Mouse (Mus musculus) intestine, postnatal 0 days (tissue): Measurements from ENCODE around the gene Efcab5. TPM values are rescaled to one million over a fixed set of nuclear protein-coding genes. Genes with fewer than 3 reads are reported as not detected.

Experiments
- ATAC-seq: fragments of 200-750 bp; cut with Nextera tagmentation; 2 replicates; pipeline ENCODE4 v1.8.0; 2017; ENCODE audit warnings: mild to moderate bottlenecking, moderate TSS enrichment, moderate library complexity
- H3K27ac ChIP-seq: fragments of 300-500 bp; sonication (generic); 2 replicates; pipeline ENCODE4 v1.5.1; 2014; ENCODE audit warnings: mild to moderate bottlenecking, low read depth, low read length, moderate library complexity
- H3K27me3 ChIP-seq: fragments of 300-500 bp; sonication (generic); replicated peaks from 2 replicates; pipeline ENCODE4 v1.6.1; 2014; ENCODE audit warnings: low read length, mixed read lengths; ENCODE audit not compliant: control insufficient read depth, insufficient read depth
- H3K36me3 ChIP-seq: fragments of 300-500 bp; sonication (generic); 2 replicates; pipeline ENCODE4 v1.6.1; 2014; ENCODE audit warnings: mild to moderate bottlenecking, moderate library complexity; ENCODE audit not compliant: control insufficient read depth, insufficient read depth
- H3K4me1 ChIP-seq: fragments of 300-500 bp; sonication (generic); replicated peaks from 2 replicates; pipeline ENCODE4 v1.6.1; 2014; ENCODE audit warnings: antibody characterized with exemption, low read length, mixed read lengths; ENCODE audit not compliant: control insufficient read depth, insufficient read depth
- H3K4me2 ChIP-seq: fragments of 300-500 bp; sonication (generic); replicated peaks from 2 replicates; pipeline ENCODE4 v1.6.1; 2014; ENCODE audit warnings: low read depth, mild to moderate bottlenecking, moderate library complexity
- H3K4me3 ChIP-seq: fragments of 300-500 bp; sonication (generic); 2 replicates; pipeline ENCODE4 v1.5.1; 2014; ENCODE audit warnings: low read depth, low read length
- H3K9ac ChIP-seq: fragments of 300-500 bp; sonication (generic); 2 replicates; pipeline ENCODE4 v1.6.1; 2014; ENCODE audit warnings: mild to moderate bottlenecking, low read depth, low read length
- H3K9me3 ChIP-seq: fragments of 300-500 bp; sonication (generic); 2 replicates; pipeline ENCODE4 v1.6.1; 2016; ENCODE audit warnings: mixed run types; ENCODE audit not compliant: control insufficient read depth
- CTCF ChIP-seq: sonication (generic); IDR thresholded peaks from 2 replicates; pipeline ENCODE4 v1.5.1; 2016; ENCODE audit warnings: low read depth, mild to moderate bottlenecking, control low read depth, antibody characterized with exemption, moderate library complexity
- WGBS: fragments of 180-500 bp; shearing (Covaris S2); extraction: QIAGEN DNeasy Blood & Tissue Kit; methylation state at CpG from one replicate; pipeline ENCODE4 v1.1.7; 2014; 5-methylcytosine and 5-hydroxymethylcytosine counted together
- polyA plus RNA-seq: library from polyadenylated mRNA; unstranded; fragments of >200 nt; fragmentation: Nextera tagmentation; extraction: Ambion mirVana; gene quantifications from 2 replicates; pipeline ENCODE4 v1.2.1, GENCODE M21; 2015

Gene Efcab5
- 0.46 and 0.55 TPM in 2 replicates for polyA plus RNA-seq

GRCm38 (mm10) chr11:77188868-77189267 is at the start of gene Efcab5:
Efcab5 (minus strand) TSS chr11:77188968.
- TF ChIP-seq CTCF, result no peak
- H3K9me3 ChIP-seq, result no peaks in the 10 kb centered on the region
- H3K4me3 ChIP-seq, result peak within 1 kb of the TSS; percentile 5; the same call in 1 of the 2 replicates
- no peaks in the 10 kb centered on the region for H3K4me1 ChIP-seq
- 44% methylated on average over 6 of the region's 6 CpGs for WGBS
- peak within 1 kb of the TSS; percentile 41 for H3K4me2 ChIP-seq
- H3K27me3 ChIP-seq, result no peaks in the 10 kb centered on the region
- H3K27ac ChIP-seq, result peak within 1 kb of the TSS; percentile 41; the same call in 1 of the 2 replicates
- no peak within 1 kb of the TSS for H3K9ac ChIP-seq
- ATAC-seq, result no peak
- H3K36me3 ChIP-seq, result no peaks in the 10 kb centered on the region

DNA sequence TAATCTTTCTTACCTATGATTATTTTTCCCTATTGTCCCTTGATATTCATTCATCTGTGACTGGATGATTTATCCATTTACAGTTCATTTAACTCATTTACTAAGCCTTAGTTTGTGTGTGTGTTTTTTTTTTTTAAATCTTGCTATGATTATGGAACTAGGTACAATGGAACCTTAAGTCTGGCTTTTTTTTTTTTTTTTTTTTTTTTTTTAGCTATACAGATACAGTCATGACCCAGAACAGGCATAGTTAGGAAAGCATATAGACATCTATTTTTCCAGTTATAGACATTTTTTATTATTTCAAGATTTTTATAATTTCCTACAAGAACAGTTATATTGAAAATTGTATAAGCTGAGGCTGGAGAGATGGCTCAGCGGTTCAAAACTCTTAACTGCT is 46.5 kb upstream of the Efcab5 start:
- Histone ChIP-seq H3K27ac (no peak overlapping the region), H3K4me1 (no peaks in the 10 kb centered on the region), H3K4me2 (no peak overlapping the region), H3K36me3 (no peaks in the 10 kb centered on the region), H3K9me3 (no peaks in the 10 kb centered on the region), H3K4me3 (no peak overlapping the region), H3K9ac (no peak overlapping the region), H3K27me3 (no peaks in the 10 kb centered on the region)
- 95% methylated on average over 1 of the region's 1 CpGs for WGBS
- TF ChIP-seq CTCF, result no peak
- no peak for ATAC-seq

DNA sequence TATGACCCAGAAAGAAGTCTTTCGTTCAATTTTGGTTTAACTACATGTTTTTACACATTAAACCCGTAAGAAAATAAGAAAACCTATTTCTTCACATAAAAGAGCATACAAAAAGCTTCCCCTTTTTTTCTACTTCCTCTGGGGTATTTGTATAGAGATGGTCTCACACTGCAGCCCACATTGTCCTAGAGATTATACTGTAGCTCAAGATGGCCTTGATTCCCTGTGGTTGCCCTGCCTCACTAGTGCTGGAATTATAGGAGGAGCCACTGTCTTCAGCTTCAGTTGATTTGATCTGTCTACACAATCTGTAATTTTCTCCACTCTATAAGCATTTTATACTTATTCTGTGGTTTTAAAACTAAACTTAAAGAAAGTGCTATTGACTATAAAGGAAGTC is 42.7 kb upstream of the Efcab5 start:
- no peaks in the 10 kb centered on the region for H3K9me3 ChIP-seq
- H3K27me3 ChIP-seq, result no peaks in the 10 kb centered on the region
- no peaks in the 10 kb centered on the region for H3K4me1 ChIP-seq
- no peaks in the 10 kb centered on the region for H3K36me3 ChIP-seq
- no peak overlapping the region for H3K4me2 ChIP-seq
- WGBS, result 96% methylated on average over 2 of the region's 2 CpGs
- TF ChIP-seq CTCF, result no peak
- no peak overlapping the region for H3K27ac ChIP-seq
- H3K4me3 ChIP-seq, result no peak overlapping the region
- ATAC-seq, result no peak
- no peak overlapping the region for H3K9ac ChIP-seq

GRCm38 (mm10) chr11:77230765-77231164 is 42.0 kb upstream of the Efcab5 start:
- Histone ChIP-seq H3K36me3 (no peaks in the 10 kb centered on the region), H3K4me2 (no peak overlapping the region), H3K27me3 (no peaks in the 10 kb centered on the region), H3K4me3 (no peak overlapping the region), H3K4me1 (no peaks in the 10 kb centered on the region), H3K9ac (no peak overlapping the region), H3K9me3 (no peaks in the 10 kb centered on the region), H3K27ac (no peak overlapping the region)
- no peak for ATAC-seq
- 49% methylated on average over 2 of the region's 2 CpGs for WGBS
- no peak for TF ChIP-seq CTCF

- peaks cover 6% of the 10 kb centered on the region; the same call in 1 of the 2 replicates for H3K4me1 ChIP-seq
- 2% methylated on average over 11 of the region's 11 CpGs for WGBS
- H3K27ac ChIP-seq, result 0 out of 2 replicates have a peak overlapping the region, but pooled peaks have one; percentile 77
- H3K9me3 ChIP-seq, result no peaks in the 10 kb centered on the region
- no peaks in the 10 kb centered on the region for H3K27me3 ChIP-seq
- H3K9ac ChIP-seq, result peak overlapping the region; percentile 67
- peak overlapping the region; percentile 84 for H3K4me2 ChIP-seq
- H3K36me3 ChIP-seq, result no peaks in the 10 kb centered on the region
- TF ChIP-seq CTCF, result no peak
- 0 out of 2 replicates have a peak, but pooled peaks have one; percentile 6 for ATAC-seq
- peak overlapping the region; percentile 93 for H3K4me3 ChIP-seq
These were observed 28.0 kb upstream of the Efcab5 start for GRCm38 (mm10) chr11:77216761-77217130.

GRCm38 (mm10) chr11:77215951-77216760 is 27.4 kb upstream of the Efcab5 start, which contains the start of gene Ssh2:
Ssh2 (plus strand) TSS chr11:77216287.
- peak within 1 kb of the TSS; percentile 84 for H3K4me2 ChIP-seq
- peak; percentile 86 for ATAC-seq
- peak within 1 kb of the TSS; percentile 93 for H3K4me3 ChIP-seq
- H3K4me1 ChIP-seq, result peaks cover 6% of the 10 kb centered on the region; the same call in 1 of the 2 replicates
- no peaks in the 10 kb centered on the region for H3K36me3 ChIP-seq
- TF ChIP-seq CTCF, result 0 out of 2 replicates have a peak, but pooled peaks have one; percentile 1
- WGBS, result 0% methylated on average over 74 of the region's 82 CpGs
- no peaks in the 10 kb centered on the region for H3K27me3 ChIP-seq
- H3K9me3 ChIP-seq, result no peaks in the 10 kb centered on the region
- peak within 1 kb of the TSS; percentile 67 for H3K9ac ChIP-seq
- H3K27ac ChIP-seq, result peak within 1 kb of the TSS; percentile 77
